Mouse (Mus musculus) liver, embryonic 11.5 days (tissue): ENCODE data around the gene Pygb. TPM values are rescaled to one million over a fixed set of nuclear protein-coding genes. Genes with fewer than 3 reads are reported as not detected.

Experiments
- ATAC-seq: fragments of 200-750 bp; cut with Nextera tagmentation; replicated peaks from 2 replicates; pipeline ENCODE4 v1.8.0; 2017; ENCODE audit warnings: moderate number of reproducible peaks, mild to moderate bottlenecking, moderate TSS enrichment, moderate library complexity; ENCODE audit not compliant: low FRiP score
- DNase-seq: peaks from one replicate; pipeline ENCODE4 v3.0.0-alpha.2; 2017; ENCODE audit warnings: low spot score
- H3K27ac ChIP-seq: fragments of 300-500 bp; sonication (generic); 2 replicates; pipeline ENCODE4 v1.5.1; 2014; ENCODE audit warnings: mild to moderate bottlenecking, low read depth, low read length, control low read depth
- H3K27me3 ChIP-seq: fragments of 300-500 bp; sonication (generic); replicated peaks from 2 replicates; pipeline ENCODE4 v1.6.1; 2014; ENCODE audit warnings: low read length, mixed read lengths; ENCODE audit not compliant: control insufficient read depth, insufficient read depth
- H3K36me3 ChIP-seq: fragments of 300-500 bp; sonication (generic); 2 replicates; pipeline ENCODE4 v1.6.1; 2014; ENCODE audit warnings: mild to moderate bottlenecking, low read length, moderate library complexity, mixed read lengths; ENCODE audit not compliant: control insufficient read depth, insufficient read depth
- H3K4me1 ChIP-seq: fragments of 300-500 bp; sonication (generic); replicated peaks from 2 replicates; pipeline ENCODE4 v1.6.1; 2014; ENCODE audit warnings: low read length, mixed read lengths; ENCODE audit not compliant: control insufficient read depth, insufficient read depth
- H3K4me2 ChIP-seq: fragments of 300-500 bp; sonication (generic); 2 replicates; pipeline ENCODE4 v1.6.1; 2014; ENCODE audit warnings: mild to moderate bottlenecking, control low read depth, moderate library complexity
- H3K4me3 ChIP-seq: fragments of 300-500 bp; sonication (generic); 2 replicates; pipeline ENCODE4 v1.5.1; 2014; ENCODE audit warnings: low read depth, low read length, control low read depth
- H3K9ac ChIP-seq: fragments of 300-500 bp; sonication (generic); 2 replicates; pipeline ENCODE4 v1.6.1; 2014; ENCODE audit warnings: low read depth, low read length, control low read depth
- H3K9me3 ChIP-seq: fragments of 300-500 bp; sonication (generic); 2 replicates; pipeline ENCODE4 v1.6.1; 2016; ENCODE audit warnings: low read length, inconsistent platforms, mixed read lengths; ENCODE audit not compliant: control insufficient read depth
- WGBS: fragments of 180-500 bp; shearing (Covaris S2); extraction: QIAGEN DNeasy Blood & Tissue Kit; methylation state at CpG from one replicate; pipeline ENCODE4 v1.1.7; 2014; 5-methylcytosine and 5-hydroxymethylcytosine counted together
- polyA plus RNA-seq: library from polyadenylated mRNA; unstranded; fragments of >200 nt; fragmentation: Nextera tagmentation; extraction: Ambion mirVana; gene quantifications from 2 replicates; pipeline ENCODE4 v1.2.1, GENCODE M21; 2014

Gene Pygb
- polyA plus RNA-seq, 1 experiment from 2014 or later: 35.7 TPM

DNA sequence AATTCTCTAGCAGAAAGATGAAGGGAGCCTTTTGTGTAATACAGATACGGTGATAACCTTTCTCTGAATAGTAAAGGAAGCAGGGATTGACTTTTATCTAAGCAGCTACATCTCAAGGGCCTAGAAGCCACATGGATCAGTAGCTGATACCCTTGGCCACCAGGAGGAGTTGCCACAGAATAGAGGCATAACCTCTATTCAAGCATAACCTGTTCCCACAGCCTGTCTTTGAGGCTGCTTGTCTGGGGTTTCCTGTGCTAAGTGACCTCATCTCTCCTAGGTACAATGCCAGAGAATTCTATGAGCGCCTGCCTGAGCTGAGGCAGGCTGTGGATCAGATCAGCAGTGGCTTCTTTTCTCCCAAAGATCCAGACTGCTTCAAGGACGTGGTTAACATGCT, 41.6 kb downstream of the Pygb start:
- ATAC-seq (no peak), DNase-seq (no peak)
- Histone ChIP-seq H3K4me2 (no peak overlapping the region), H3K36me3 (peaks cover 40% of the 10 kb centered on the region), H3K9ac (no peak overlapping the region), H3K4me1 (no peaks in the 10 kb centered on the region), H3K4me3 (no peak overlapping the region), H3K27me3 (no peaks in the 10 kb centered on the region), H3K9me3 (no peaks in the 10 kb centered on the region), H3K27ac (no peak overlapping the region)
- 84% methylated on average over 3 of the region's 3 CpGs for WGBS

DNA sequence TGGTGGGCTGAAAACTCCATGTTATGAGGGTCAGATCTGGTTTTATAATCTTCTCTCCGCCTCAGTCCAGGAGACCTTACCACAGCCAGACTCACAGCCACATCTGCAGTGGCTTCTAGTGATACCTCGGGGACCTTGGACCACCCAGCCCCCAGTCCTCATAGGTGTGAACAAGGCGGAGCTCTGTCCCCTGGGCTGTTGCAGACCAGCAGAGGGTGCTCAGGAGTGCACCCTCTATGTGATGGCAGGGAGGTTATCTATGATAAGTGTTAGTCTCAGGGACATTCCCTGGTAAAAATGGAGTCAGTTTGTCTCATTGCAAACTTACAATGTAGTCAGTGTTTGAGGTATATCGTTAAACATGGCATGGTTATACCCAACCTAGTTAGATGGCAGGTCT, 42.1 kb downstream of the Pygb start:
- WGBS: 75% methylated on average over 4 of the region's 4 CpGs
- H3K27ac ChIP-seq: no peak overlapping the region

DNA sequence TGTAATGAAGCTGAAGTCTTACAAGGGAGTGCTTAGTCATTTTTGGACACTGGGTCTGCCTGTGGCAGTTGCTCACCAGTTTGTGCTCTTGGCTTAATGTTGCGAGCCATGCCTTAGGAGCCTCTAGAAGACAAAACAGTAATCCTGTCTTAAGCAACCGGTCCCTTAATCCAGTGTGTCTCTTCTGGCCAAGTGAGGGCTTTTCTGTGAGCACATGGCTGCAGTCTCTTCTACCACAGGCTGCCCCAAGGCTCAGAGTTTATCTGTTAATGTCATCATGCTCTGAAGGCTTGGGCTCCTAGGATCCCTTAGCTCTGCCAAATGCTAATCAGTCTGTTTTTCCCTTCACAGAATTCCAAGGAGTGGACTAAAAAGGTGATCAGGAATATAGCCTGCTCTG, 43.5 kb downstream of the Pygb start:
- H3K9me3 ChIP-seq: no peaks in the 10 kb centered on the region
- ATAC-seq (no peak), DNase-seq (no peak)
- no peak overlapping the region for H3K9ac ChIP-seq
- peaks cover 36% of the 10 kb centered on the region for H3K36me3 ChIP-seq
- H3K27ac ChIP-seq: no peak overlapping the region
- H3K4me1 ChIP-seq: no peaks in the 10 kb centered on the region
- H3K4me2 ChIP-seq: no peak overlapping the region
- H3K4me3 ChIP-seq: no peak overlapping the region
- no peaks in the 10 kb centered on the region for H3K27me3 ChIP-seq
- 85% methylated on average over 2 of the region's 2 CpGs for WGBS

More for the DNA sequence above, 42.1 kb downstream of the Pygb start:
- DNase-seq (no peak), ATAC-seq (no peak)
- Histone ChIP-seq H3K27me3 (no peaks in the 10 kb centered on the region), H3K9ac (no peak overlapping the region), H3K9me3 (no peaks in the 10 kb centered on the region), H3K4me1 (no peaks in the 10 kb centered on the region), H3K4me2 (no peak overlapping the region), H3K4me3 (no peak overlapping the region), H3K36me3 (peaks cover 41% of the 10 kb centered on the region)

DNA sequence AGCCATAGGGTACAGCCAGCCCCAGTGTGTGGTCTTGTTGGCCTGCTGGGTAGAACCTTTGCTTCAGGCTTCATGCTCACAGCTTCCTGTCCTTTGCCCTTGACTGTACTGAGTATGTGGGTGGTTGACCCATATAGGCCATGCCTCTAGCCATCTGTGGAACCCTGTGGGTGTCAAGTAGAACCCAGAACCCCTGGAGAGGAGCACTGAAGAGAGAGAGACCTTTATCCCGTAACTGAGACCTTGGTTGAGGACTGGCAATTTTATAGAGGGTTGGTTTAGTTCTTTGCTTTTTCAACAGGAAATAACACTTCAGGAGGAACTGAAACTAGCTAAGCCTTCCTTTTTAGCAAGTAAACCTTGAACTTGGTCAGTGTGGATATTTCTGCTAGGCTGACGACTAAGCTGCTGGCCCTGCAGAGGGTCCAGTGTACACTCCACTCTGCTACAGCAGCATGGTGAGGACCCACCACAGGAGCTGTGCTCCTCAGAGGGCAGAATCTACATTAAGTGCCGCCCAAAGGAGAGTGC, 44.4 kb downstream of the Pygb start:
- no peaks in the 10 kb centered on the region for H3K9me3 ChIP-seq
- no peak overlapping the region for H3K27ac ChIP-seq
- H3K4me1 ChIP-seq: no peaks in the 10 kb centered on the region
- no peaks in the 10 kb centered on the region for H3K27me3 ChIP-seq
- ATAC-seq: 0 out of 2 replicates have a peak, but pooled peaks have one; percentile 5
- H3K4me3 ChIP-seq: no peak overlapping the region
- no peak for DNase-seq
- 87% methylated on average over 3 of the region's 3 CpGs for WGBS
- H3K9ac ChIP-seq: no peak overlapping the region
- H3K36me3 ChIP-seq: peaks cover 35% of the 10 kb centered on the region
- no peak overlapping the region for H3K4me2 ChIP-seq

DNA sequence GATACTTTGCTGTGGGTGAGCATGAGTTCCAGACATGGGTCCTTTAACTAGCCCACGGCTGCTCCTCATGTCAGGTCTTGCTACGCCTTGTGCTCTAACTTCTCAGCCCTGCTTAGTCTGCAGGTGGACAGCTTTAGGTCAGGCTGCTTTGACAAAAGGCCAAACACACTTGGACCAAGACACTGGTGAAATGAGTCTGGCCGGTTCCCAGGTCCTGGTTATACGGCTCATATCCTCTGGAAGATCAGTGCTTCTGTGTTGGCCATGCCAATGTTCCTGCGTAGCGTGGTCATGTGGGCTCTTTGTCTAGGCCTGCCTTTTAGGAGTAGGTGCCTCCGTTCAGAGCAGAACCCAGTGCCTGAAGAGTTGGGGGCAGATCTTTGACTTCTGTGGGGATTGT, 45.5 kb downstream of the Pygb start:
- DNase-seq: no peak
- ATAC-seq: no peak
- Histone ChIP-seq H3K4me3 (no peak overlapping the region), H3K27me3 (no peaks in the 10 kb centered on the region), H3K27ac (no peak overlapping the region), H3K4me1 (no peaks in the 10 kb centered on the region), H3K36me3 (peaks cover 27% of the 10 kb centered on the region), H3K9ac (no peak overlapping the region), H3K9me3 (no peaks in the 10 kb centered on the region), H3K4me2 (no peak overlapping the region)
- WGBS: 94% methylated on average over 7 of the region's 7 CpGs

DNA sequence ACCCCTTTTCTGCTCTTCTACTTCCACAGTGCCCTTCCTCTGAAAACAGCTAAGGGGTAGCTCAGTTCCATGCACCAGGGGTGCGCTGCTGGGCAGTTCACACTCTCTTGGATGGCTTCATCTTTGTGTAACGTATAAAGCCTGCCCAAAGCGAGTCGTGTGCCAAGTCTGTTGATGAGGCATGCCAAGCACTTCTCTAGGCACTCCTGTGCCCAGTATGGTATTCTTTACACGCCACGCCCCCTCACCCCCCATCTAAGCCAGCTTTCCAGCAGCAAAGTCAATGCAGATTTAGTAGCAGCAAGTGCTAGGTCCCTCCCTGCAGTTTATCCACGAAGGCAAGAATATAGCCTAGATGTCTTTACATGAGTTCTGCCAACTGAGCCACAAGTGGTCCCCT, 48.1 kb downstream of the Pygb start:
- Histone ChIP-seq H3K4me3 (no peak overlapping the region), H3K4me1 (no peaks in the 10 kb centered on the region), H3K27ac (no peak overlapping the region), H3K27me3 (no peaks in the 10 kb centered on the region), H3K36me3 (peaks cover 19% of the 10 kb centered on the region), H3K9me3 (no peaks in the 10 kb centered on the region), H3K9ac (no peak overlapping the region), H3K4me2 (no peak overlapping the region)
- 92% methylated on average over 7 of the region's 7 CpGs for WGBS
- no peak for ATAC-seq
- no peak for DNase-seq

DNA sequence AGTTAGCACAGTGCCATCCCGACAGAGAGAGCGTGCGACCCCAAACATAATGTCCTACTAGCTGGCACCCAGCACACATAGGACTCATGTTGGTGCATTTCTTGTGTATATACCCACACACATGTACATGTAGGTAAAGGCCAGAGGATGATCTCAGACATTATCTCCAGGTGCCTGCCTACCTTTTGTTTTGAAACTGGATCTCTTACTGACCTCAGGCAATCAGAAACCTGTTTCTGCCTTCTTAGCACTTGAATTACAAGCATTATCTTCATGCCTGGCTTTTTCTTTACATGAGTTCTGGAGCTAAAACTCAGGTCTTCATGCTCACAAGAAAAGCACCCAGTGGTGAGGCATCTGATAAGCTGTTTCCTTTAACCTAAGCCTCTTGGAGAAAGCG, 49.4 kb downstream of the Pygb start:
- H3K36me3 ChIP-seq: peaks cover 13% of the 10 kb centered on the region
- H3K4me1 ChIP-seq: no peaks in the 10 kb centered on the region
- no peak overlapping the region for H3K4me2 ChIP-seq
- H3K9ac ChIP-seq: no peak overlapping the region
- no peak overlapping the region for H3K27ac ChIP-seq
- no peak for DNase-seq
- no peaks in the 10 kb centered on the region for H3K27me3 ChIP-seq
- no peak overlapping the region for H3K4me3 ChIP-seq
- no peaks in the 10 kb centered on the region for H3K9me3 ChIP-seq
- no peak for ATAC-seq
- 93% methylated on average over 4 of the region's 4 CpGs for WGBS

DNA sequence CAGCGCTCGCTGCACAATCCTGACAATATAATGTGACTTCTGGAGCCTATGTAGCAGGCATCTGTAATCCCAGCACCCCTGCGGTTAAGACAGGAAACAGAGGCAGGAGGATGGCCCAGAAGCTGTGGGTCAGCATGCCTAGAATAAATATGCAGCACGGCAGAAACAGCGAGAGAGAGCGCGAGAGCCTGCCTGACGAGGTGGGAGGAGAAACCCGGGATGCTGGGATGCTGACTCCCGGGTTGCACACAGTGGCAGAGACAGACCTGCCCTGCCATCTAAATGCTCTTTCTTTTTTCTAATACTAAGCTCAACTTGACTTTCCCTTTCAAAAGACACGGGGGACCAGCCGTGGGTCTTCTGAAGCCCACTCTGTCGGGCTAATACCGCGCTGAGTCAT, 50.4 kb downstream of the Pygb start:
- H3K36me3 ChIP-seq: peaks cover 6% of the 10 kb centered on the region
- H3K9ac ChIP-seq: no peak overlapping the region
- no peak overlapping the region for H3K27ac ChIP-seq
- no peak overlapping the region for H3K4me2 ChIP-seq
- no peaks in the 10 kb centered on the region for H3K9me3 ChIP-seq
- H3K4me1 ChIP-seq: no peaks in the 10 kb centered on the region
- DNase-seq: no peak
- H3K4me3 ChIP-seq: no peak overlapping the region
- no peak for ATAC-seq
- WGBS: 73% methylated on average over 15 of the region's 15 CpGs
- no peaks in the 10 kb centered on the region for H3K27me3 ChIP-seq

DNA sequence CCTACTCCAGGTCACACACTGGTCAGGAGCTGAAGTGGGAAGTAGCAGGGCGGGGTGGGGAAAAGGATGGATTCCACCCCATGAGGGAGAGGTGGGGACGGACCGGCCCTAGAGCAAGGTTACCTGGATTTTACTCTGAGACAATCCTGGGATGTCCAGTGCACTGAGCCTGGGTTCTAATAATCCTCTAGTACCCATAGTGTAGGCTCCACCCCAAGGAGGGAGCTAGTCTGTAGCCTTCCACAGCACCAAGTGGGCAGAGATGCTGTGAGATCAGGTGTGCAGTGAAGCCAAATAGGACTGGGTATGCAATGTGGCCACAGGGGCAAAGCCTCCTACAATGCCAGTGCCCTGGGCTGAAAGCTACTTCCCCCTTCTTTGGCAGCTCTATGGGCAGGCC, 51.2 kb downstream of the Pygb start:
- Histone ChIP-seq H3K9me3 (no peaks in the 10 kb centered on the region), H3K9ac (no peak overlapping the region), H3K4me2 (no peak overlapping the region), H3K4me1 (no peaks in the 10 kb centered on the region), H3K36me3 (peaks cover 3% of the 10 kb centered on the region; the same call in 1 of the 2 replicates), H3K4me3 (no peak overlapping the region), H3K27me3 (no peaks in the 10 kb centered on the region), H3K27ac (no peak overlapping the region)
- WGBS: 89% methylated on average over 3 of the region's 3 CpGs
- ATAC-seq (no peak), DNase-seq (no peak)
